Mouse (Mus musculus): ENCODE results near the gene Kpna6. TPM values are rescaled to one million over a fixed set of nuclear protein-coding genes. Genes with fewer than 3 reads are reported as not detected.

Kpna6 gene
- polyA plus RNA-seq, 1 experiment from 2014 or later: 19.7 TPM

DNA sequence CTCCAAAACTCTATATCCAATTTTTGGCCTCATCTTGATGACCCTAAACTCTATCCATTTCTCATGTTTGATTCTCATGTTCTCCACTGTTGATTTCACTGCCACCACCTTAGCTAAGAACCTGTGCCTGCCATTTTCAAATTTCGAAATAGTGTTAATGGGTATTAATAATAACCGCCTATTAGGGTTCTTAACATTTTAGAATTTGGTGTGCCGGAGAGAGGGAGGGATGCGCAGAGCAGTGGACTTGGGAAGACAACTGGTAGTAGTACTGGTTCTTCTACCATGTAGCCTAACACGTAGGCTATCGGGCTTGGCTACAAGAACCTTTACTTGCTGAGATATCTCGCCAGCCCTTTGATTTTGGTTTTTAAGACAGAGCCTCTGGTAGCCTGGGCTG, 24.6 kb upstream of the Kpna6 start:
- Histone ChIP-seq H3K36me3 (ENCODE audit: control insufficient read depth, insufficient read depth, low read length) (peaks cover 10% of the 10 kb centered on the region; the same call in 1 of the 2 replicates), H3K27ac (ENCODE audit: low read depth, low read length) (peak overlapping the region; percentile 98), H3K9ac (replicated peaks; ENCODE audit: low read depth, low read length) (peak overlapping the region; percentile 78), H3K4me2 (ENCODE audit: low read depth, low read length) (peak overlapping the region; percentile 61), H3K27me3 (ENCODE audit: control insufficient read depth, insufficient read depth, low read length) (no peaks in the 10 kb centered on the region), H3K4me3 (ENCODE audit: low read depth, low read length) (peak overlapping the region; percentile 63), H3K4me1 (ENCODE audit: control insufficient read depth, insufficient read depth, low read length) (peaks cover 22% of the 10 kb centered on the region), H3K9me3 (ENCODE audit: control insufficient read depth, low read length) (no peaks in the 10 kb centered on the region)
- WGBS: 80% methylated on average over 7 of the region's 7 CpGs
- ATAC-seq (ENCODE audit: low read depth): no peak

DNA sequence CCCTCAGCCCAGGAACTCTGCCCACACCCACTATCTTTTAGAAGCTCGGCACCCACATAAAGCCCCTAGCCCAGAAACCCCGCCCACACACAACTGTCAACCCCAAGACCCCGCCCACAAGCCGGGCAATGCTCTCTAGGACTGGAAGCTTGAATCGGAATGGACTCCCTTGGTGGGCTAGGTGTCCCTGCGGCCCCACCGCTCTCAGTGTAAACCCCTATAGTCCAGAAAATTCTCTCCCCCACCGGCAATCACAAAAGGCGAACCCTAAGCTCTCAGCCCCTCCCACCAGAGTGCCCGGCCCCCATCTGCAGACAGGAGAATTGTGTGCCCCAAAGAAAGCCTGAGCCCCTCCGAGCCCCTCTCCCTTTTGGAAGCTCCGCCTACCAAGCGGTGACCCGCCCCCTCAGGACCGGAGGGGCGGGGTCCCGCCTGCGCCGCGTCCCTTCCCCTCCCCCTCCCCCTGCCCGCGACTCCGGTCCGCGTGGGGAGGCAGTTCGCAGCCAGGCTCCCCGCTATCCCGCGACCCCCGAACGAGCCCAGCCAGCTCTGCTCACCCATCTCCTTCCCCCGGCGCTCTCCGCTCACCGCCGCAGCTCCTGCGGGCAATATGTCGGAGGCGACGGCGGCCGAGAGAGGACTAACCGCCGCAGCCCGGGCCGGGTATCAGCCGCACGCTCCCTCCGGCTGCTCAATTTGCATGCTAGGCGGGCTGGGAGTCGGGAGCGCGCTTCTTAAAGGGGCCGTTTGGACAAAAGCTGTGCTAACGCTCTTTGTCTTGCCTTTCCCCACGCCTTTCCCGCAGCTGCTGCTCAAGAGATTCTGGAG, 23.8 kb upstream of the Kpna6 start, which contains the start of gene Tmem39b:
Tmem39b (minus strand) TSS at position 681 of the 828 bp plus-strand sequence.
- Histone ChIP-seq H3K4me1 (ENCODE audit: control insufficient read depth, insufficient read depth, low read length) (peaks cover 16% of the 10 kb centered on the region), H3K9me3 (ENCODE audit: control insufficient read depth, low read length) (no peaks in the 10 kb centered on the region), H3K27ac (ENCODE audit: low read depth, low read length) (peak within 1 kb of the TSS; percentile 98), H3K4me3 (ENCODE audit: low read depth, low read length) (peak within 1 kb of the TSS; percentile 63), H3K4me2 (ENCODE audit: low read depth, low read length) (peak within 1 kb of the TSS; percentile 61), H3K36me3 (ENCODE audit: control insufficient read depth, insufficient read depth, low read length) (peaks cover 19% of the 10 kb centered on the region), H3K27me3 (ENCODE audit: control insufficient read depth, insufficient read depth, low read length) (no peaks in the 10 kb centered on the region), H3K9ac (replicated peaks; ENCODE audit: low read depth, low read length) (peak within 1 kb of the TSS; percentile 78)
- peak; percentile 88 for ATAC-seq (ENCODE audit: low read depth)
- WGBS: under 1% methylated on average over 56 of the region's 57 CpGs

DNA sequence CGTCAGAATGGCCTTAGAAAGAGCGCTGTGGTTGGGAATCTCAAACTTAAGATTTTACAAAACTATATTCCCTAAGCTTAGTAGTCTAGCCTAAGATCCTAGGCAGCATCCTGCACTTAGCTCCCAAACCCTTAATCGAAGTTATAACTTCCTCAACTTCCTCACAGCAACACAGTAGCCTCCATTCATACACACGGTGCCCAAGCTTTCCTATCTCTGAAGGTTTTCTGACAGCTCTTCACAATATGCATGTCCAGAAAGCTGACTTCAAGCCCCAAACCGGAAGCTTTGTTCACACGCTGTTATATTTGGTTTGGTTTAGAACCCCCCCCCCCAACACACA, 23.2 kb upstream of the Kpna6 start:
- H3K9ac ChIP-seq (replicated peaks; ENCODE audit: low read depth, low read length): peak overlapping the region; percentile 78
- H3K4me1 ChIP-seq (ENCODE audit: control insufficient read depth, insufficient read depth, low read length): peaks cover 16% of the 10 kb centered on the region
- H3K27ac ChIP-seq (ENCODE audit: low read depth, low read length): peak overlapping the region; percentile 98
- H3K36me3 ChIP-seq (ENCODE audit: control insufficient read depth, insufficient read depth, low read length): peaks cover 22% of the 10 kb centered on the region
- H3K9me3 ChIP-seq (ENCODE audit: control insufficient read depth, low read length): no peaks in the 10 kb centered on the region
- 25% methylated on average over 6 of the region's 6 CpGs for WGBS
- H3K4me3 ChIP-seq (ENCODE audit: low read depth, low read length): peak overlapping the region; percentile 63
- no peaks in the 10 kb centered on the region for H3K27me3 ChIP-seq (ENCODE audit: control insufficient read depth, insufficient read depth, low read length)
- H3K4me2 ChIP-seq (ENCODE audit: low read depth, low read length): peak overlapping the region; percentile 43
- no peak; the same call in 1 of the 2 replicates for ATAC-seq (ENCODE audit: low read depth)

DNA sequence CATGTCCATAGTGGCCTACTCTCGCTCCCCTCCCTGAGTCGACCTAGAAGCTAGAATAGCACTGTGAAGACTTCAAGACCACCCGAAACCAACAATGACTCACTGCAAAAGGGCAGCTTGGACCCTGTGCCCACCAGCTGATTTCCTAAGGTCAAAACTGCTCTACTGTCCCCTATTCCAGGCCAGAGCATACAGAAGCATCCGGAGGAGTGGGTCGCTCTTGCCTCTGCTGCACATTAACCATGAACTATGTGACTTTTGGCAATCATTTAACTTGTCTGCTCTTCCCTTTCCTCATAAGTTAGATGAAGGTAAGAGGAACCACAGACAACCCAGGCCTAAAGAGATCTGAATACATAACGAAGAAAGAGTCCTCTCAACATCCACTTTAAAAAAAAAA, 12.0 kb upstream of the Kpna6 start:
- H3K9me3 ChIP-seq (ENCODE audit: control insufficient read depth, low read length): no peaks in the 10 kb centered on the region
- 95% methylated on average over 6 of the region's 6 CpGs for WGBS
- no peak overlapping the region for H3K4me3 ChIP-seq (ENCODE audit: low read depth, low read length)
- H3K4me1 ChIP-seq (ENCODE audit: control insufficient read depth, insufficient read depth, low read length): no peaks in the 10 kb centered on the region
- no peak overlapping the region for H3K27ac ChIP-seq (ENCODE audit: low read depth, low read length)
- H3K9ac ChIP-seq (replicated peaks; ENCODE audit: low read depth, low read length): no peak overlapping the region
- H3K27me3 ChIP-seq (ENCODE audit: control insufficient read depth, insufficient read depth, low read length): no peaks in the 10 kb centered on the region
- ATAC-seq (ENCODE audit: low read depth): no peak
- peaks cover 72% of the 10 kb centered on the region for H3K36me3 ChIP-seq (ENCODE audit: control insufficient read depth, insufficient read depth, low read length)
- no peak overlapping the region for H3K4me2 ChIP-seq (ENCODE audit: low read depth, low read length)

DNA sequence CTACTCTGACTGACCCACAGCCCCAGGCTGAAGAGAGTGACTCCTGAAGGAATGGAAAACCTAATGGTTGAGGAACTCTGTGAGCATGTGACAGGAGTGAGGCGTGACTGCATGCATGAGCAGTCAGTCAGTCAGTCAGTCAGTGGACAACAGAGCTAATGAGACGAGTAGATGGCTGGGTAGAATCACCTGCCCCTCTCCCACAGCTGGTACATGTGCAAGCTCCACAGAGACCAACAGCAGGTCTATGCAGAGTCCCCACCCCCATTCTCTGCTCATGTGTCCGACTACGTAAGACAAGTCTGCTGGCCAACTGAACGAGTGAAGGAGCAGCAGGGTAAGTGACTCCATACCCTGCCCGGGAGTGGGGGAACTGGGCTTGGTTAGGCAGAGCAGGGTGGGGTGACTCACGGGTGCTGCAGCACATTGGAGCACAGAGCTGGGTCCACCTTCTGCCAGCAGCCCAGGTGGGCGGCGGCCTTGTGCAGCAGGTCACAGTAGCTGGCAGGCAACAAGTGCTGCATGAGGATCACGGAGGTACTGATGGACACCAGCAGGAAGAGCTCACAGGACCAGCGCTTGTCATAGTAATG, 11.4 kb upstream of the Kpna6 start:
- no peak overlapping the region for H3K4me2 ChIP-seq (ENCODE audit: low read depth, low read length)
- H3K27me3 ChIP-seq (ENCODE audit: control insufficient read depth, insufficient read depth, low read length): no peaks in the 10 kb centered on the region
- peaks cover 71% of the 10 kb centered on the region for H3K36me3 ChIP-seq (ENCODE audit: control insufficient read depth, insufficient read depth, low read length)
- no peak overlapping the region for H3K4me3 ChIP-seq (ENCODE audit: low read depth, low read length)
- H3K4me1 ChIP-seq (ENCODE audit: control insufficient read depth, insufficient read depth, low read length): no peaks in the 10 kb centered on the region
- no peak overlapping the region for H3K27ac ChIP-seq (ENCODE audit: low read depth, low read length)
- H3K9me3 ChIP-seq (ENCODE audit: control insufficient read depth, low read length): no peaks in the 10 kb centered on the region
- 87% methylated on average over 11 of the region's 11 CpGs for WGBS
- no peak overlapping the region for H3K9ac ChIP-seq (replicated peaks; ENCODE audit: low read depth, low read length)
- no peak for ATAC-seq (ENCODE audit: low read depth)

DNA sequence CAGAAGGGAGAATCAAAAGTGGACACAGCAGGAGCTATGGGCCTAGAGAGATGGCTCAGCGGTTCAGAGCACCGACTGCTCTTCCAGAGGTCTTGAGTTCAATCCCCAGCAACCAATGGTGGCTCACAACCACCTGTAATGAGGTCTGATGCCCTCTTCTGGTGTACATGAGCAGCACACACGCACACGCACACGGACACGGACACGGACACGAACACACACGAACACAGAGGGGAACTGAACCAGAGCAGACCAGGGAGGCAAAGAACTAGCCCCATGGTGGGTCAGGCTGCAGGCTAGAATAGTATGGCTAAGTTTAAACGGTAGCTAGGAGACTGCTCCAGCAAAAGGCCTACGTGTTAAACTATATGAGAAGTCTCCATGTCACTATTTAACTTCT, 9.3 kb upstream of the Kpna6 start:
- no peak for ATAC-seq (ENCODE audit: low read depth)
- Histone ChIP-seq H3K36me3 (ENCODE audit: control insufficient read depth, insufficient read depth, low read length) (peaks cover 72% of the 10 kb centered on the region), H3K9ac (replicated peaks; ENCODE audit: low read depth, low read length) (no peak overlapping the region), H3K9me3 (ENCODE audit: control insufficient read depth, low read length) (no peaks in the 10 kb centered on the region), H3K27ac (ENCODE audit: low read depth, low read length) (no peak overlapping the region), H3K4me2 (ENCODE audit: low read depth, low read length) (no peak overlapping the region), H3K27me3 (ENCODE audit: control insufficient read depth, insufficient read depth, low read length) (no peaks in the 10 kb centered on the region), H3K4me1 (ENCODE audit: control insufficient read depth, insufficient read depth, low read length) (no peaks in the 10 kb centered on the region), H3K4me3 (ENCODE audit: low read depth, low read length) (no peak overlapping the region)
- WGBS: 98% methylated on average over 11 of the region's 11 CpGs

DNA sequence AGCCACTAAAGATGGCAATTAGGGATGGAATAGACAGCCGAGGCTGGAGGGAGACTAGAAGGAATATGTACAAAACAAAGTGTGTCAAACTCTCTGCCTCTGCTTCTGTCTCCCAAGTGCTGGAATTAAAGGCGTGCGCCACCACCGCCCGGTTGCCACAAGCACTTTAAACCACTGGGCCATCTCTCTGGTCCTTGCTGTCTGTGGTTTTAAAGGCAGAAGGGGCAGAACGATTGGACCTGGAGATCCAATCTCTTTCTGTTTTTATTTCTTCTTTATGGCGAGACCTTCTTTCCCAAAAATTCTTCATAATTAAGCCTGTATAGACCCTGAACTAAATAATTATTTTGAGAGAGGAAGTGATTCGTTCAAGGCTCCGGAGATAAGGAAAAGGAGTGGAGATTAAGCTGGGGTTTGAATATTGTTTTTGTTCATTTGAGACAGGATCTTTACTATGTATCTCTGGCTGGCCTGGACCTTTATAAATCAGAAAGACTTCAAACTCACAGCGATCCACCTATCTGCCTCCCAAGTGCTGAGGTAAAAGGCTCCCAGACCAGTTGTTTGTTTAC, 397 bp upstream of the Kpna6 start:
- ATAC-seq (ENCODE audit: low read depth): no peak
- 10% methylated on average over 10 of the region's 10 CpGs for WGBS

DNA sequence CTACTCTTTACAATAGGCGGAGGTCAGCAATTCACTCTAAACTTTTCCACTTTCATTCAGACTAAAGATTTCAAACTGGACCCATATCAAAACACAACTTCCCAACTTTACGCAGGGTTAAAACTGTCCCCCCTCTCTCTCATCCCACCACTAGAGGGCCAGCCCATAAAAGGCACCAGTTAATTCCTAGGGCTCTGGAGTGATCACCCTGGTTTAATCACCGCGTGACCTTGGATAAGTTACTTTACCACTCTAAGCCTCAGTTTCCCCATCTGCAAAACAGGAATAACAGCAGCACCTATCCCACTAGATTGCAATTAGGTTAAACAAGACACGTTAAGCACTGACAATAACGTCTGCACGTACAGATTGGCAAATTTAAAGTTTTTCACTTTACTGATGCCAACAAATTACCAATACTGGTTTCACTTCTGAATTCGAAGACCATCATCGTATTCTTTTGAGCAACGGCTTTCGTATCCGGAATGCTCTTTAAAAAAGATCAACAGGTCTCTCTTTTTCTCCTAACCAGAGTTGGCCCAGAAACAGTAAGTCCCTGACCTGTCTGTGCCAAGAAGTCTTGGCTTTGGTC, 980 bp downstream of the Kpna6 start:
- H3K27ac ChIP-seq (ENCODE audit: low read depth, low read length): peak overlapping the region; percentile 90
- peak overlapping the region; percentile 91 for H3K4me2 ChIP-seq (ENCODE audit: low read depth, low read length)
- H3K4me3 ChIP-seq (ENCODE audit: low read depth, low read length): peak overlapping the region; percentile 99
- no peak for ATAC-seq (ENCODE audit: low read depth)
- H3K27me3 ChIP-seq (ENCODE audit: control insufficient read depth, insufficient read depth, low read length): no peaks in the 10 kb centered on the region; the same call in 1 of the 2 replicates
- peaks cover 10% of the 10 kb centered on the region for H3K36me3 ChIP-seq (ENCODE audit: control insufficient read depth, insufficient read depth, low read length)
- WGBS: 8% methylated on average over 12 of the region's 12 CpGs
- H3K4me1 ChIP-seq (ENCODE audit: control insufficient read depth, insufficient read depth, low read length): no peaks in the 10 kb centered on the region; the same call in 1 of the 2 replicates
- H3K9me3 ChIP-seq (ENCODE audit: control insufficient read depth, low read length): no peaks in the 10 kb centered on the region
- H3K9ac ChIP-seq (replicated peaks; ENCODE audit: low read depth, low read length): peak overlapping the region; percentile 84

More for the DNA sequence above, 397 bp upstream of the Kpna6 start:
- peak overlapping the region; percentile 84 for H3K9ac ChIP-seq (replicated peaks; ENCODE audit: low read depth, low read length)
- peak overlapping the region; percentile 99 for H3K4me3 ChIP-seq (ENCODE audit: low read depth, low read length)
- H3K36me3 ChIP-seq (ENCODE audit: control insufficient read depth, insufficient read depth, low read length): peaks cover 16% of the 10 kb centered on the region
- no peaks in the 10 kb centered on the region; the same call in 1 of the 2 replicates for H3K27me3 ChIP-seq (ENCODE audit: control insufficient read depth, insufficient read depth, low read length)
- H3K27ac ChIP-seq (ENCODE audit: low read depth, low read length): peak overlapping the region; percentile 90
- no peaks in the 10 kb centered on the region for H3K9me3 ChIP-seq (ENCODE audit: control insufficient read depth, low read length)
- H3K4me2 ChIP-seq (ENCODE audit: low read depth, low read length): peak overlapping the region; percentile 91
- no peaks in the 10 kb centered on the region; the same call in 1 of the 2 replicates for H3K4me1 ChIP-seq (ENCODE audit: control insufficient read depth, insufficient read depth, low read length)
